Mouse (Mus musculus): ENCODE data around the gene Gm45062. TPM values are rescaled to one million over a fixed set of nuclear protein-coding genes. Genes with fewer than 3 reads are reported as not detected.

Gene Gm45062
- polyA plus RNA-seq, 1 experiment = 15.5 TPM

- no peak for TF ChIP-seq POLR2A (IDR thresholded peaks at IDR 0.05; ENCODE audit: borderline replicate concordance, extremely low read depth, insufficient read depth, insufficient read length, poor library complexity, severe bottlenecking)
- TF ChIP-seq CTCF (IDR thresholded peaks at IDR 0.05; ENCODE audit: borderline replicate concordance, extremely low read depth, insufficient read depth, insufficient read length) = no peak
- DNase-seq (ENCODE audit: low read depth) = no peak
Observed at GRCm38 (mm10) chr6:8591665-8592064, 332.4 kb downstream of the Gm45062 start.

- no peak for DNase-seq (ENCODE audit: low read depth)
- TF ChIP-seq POLR2A (IDR thresholded peaks at IDR 0.05; ENCODE audit: borderline replicate concordance, extremely low read depth, insufficient read depth, insufficient read length, poor library complexity, severe bottlenecking) (no peak), CTCF (IDR thresholded peaks at IDR 0.05; ENCODE audit: borderline replicate concordance, extremely low read depth, insufficient read depth, insufficient read length) (no peak)
Observed at GRCm38 (mm10) chr6:8617369-8617768, 358.1 kb downstream of the Gm45062 start.

- no peak for DNase-seq (ENCODE audit: low read depth)
- TF ChIP-seq CTCF (IDR thresholded peaks at IDR 0.05; ENCODE audit: borderline replicate concordance, extremely low read depth, insufficient read depth, insufficient read length) (no peak), POLR2A (IDR thresholded peaks at IDR 0.05; ENCODE audit: borderline replicate concordance, extremely low read depth, insufficient read depth, insufficient read length, poor library complexity, severe bottlenecking) (no peak)
Observed at GRCm38 (mm10) chr6:8619582-8620350, 360.5 kb downstream of the Gm45062 start.

GRCm38 (mm10) chr6:8623045-8623444 lies 363.8 kb downstream of the Gm45062 start:
- no peak for DNase-seq (ENCODE audit: low read depth)
- TF ChIP-seq POLR2A (IDR thresholded peaks at IDR 0.05; ENCODE audit: borderline replicate concordance, extremely low read depth, insufficient read depth, insufficient read length, poor library complexity, severe bottlenecking) (no peak), CTCF (IDR thresholded peaks at IDR 0.05; ENCODE audit: borderline replicate concordance, extremely low read depth, insufficient read depth, insufficient read length) (no peak)

GRCm38 (mm10) chr6:8628226-8628625 lies 369.0 kb downstream of the Gm45062 start:
- DNase-seq (ENCODE audit: low read depth) = no peak
- no peak for TF ChIP-seq CTCF (IDR thresholded peaks at IDR 0.05; ENCODE audit: borderline replicate concordance, extremely low read depth, insufficient read depth, insufficient read length)
- TF ChIP-seq POLR2A (IDR thresholded peaks at IDR 0.05; ENCODE audit: borderline replicate concordance, extremely low read depth, insufficient read depth, insufficient read length, poor library complexity, severe bottlenecking) = no peak

GRCm38 (mm10) chr6:8628715-8629267 lies 369.5 kb downstream of the Gm45062 start:
- no peak for DNase-seq (ENCODE audit: low read depth)
- TF ChIP-seq POLR2A (IDR thresholded peaks at IDR 0.05; ENCODE audit: borderline replicate concordance, extremely low read depth, insufficient read depth, insufficient read length, poor library complexity, severe bottlenecking) = no peak
- TF ChIP-seq CTCF (IDR thresholded peaks at IDR 0.05; ENCODE audit: borderline replicate concordance, extremely low read depth, insufficient read depth, insufficient read length) = no peak

- TF ChIP-seq CTCF (IDR thresholded peaks at IDR 0.05; ENCODE audit: borderline replicate concordance, extremely low read depth, insufficient read depth, insufficient read length) (no peak), POLR2A (IDR thresholded peaks at IDR 0.05; ENCODE audit: borderline replicate concordance, extremely low read depth, insufficient read depth, insufficient read length, poor library complexity, severe bottlenecking) (no peak)
- no peak for DNase-seq (ENCODE audit: low read depth)
Observed at GRCm38 (mm10) chr6:8630531-8630930, 371.3 kb downstream of the Gm45062 start.

- no peak for TF ChIP-seq CTCF (IDR thresholded peaks at IDR 0.05; ENCODE audit: borderline replicate concordance, extremely low read depth, insufficient read depth, insufficient read length)
- no peak for DNase-seq (ENCODE audit: low read depth)
Observed at GRCm38 (mm10) chr6:8631362-8631761, 372.1 kb downstream of the Gm45062 start.

GRCm38 (mm10) chr6:8631986-8632632 lies 372.9 kb downstream of the Gm45062 start:
- TF ChIP-seq POLR2A (IDR thresholded peaks at IDR 0.05; ENCODE audit: borderline replicate concordance, extremely low read depth, insufficient read depth, insufficient read length, poor library complexity, severe bottlenecking) (no peak), CTCF (IDR thresholded peaks at IDR 0.05; ENCODE audit: borderline replicate concordance, extremely low read depth, insufficient read depth, insufficient read length) (no peak)
- DNase-seq (ENCODE audit: low read depth) = no peak

- no peak for TF ChIP-seq CTCF (IDR thresholded peaks at IDR 0.05; ENCODE audit: borderline replicate concordance, extremely low read depth, insufficient read depth, insufficient read length)
- TF ChIP-seq POLR2A (IDR thresholded peaks at IDR 0.05; ENCODE audit: borderline replicate concordance, extremely low read depth, insufficient read depth, insufficient read length, poor library complexity, severe bottlenecking) = no peak
- DNase-seq (ENCODE audit: low read depth) = no peak
Observed at GRCm38 (mm10) chr6:8632701-8633100, 373.5 kb downstream of the Gm45062 start.

- no peak for DNase-seq (ENCODE audit: low read depth)
- TF ChIP-seq CTCF (IDR thresholded peaks at IDR 0.05; ENCODE audit: borderline replicate concordance, extremely low read depth, insufficient read depth, insufficient read length) (no peak), POLR2A (IDR thresholded peaks at IDR 0.05; ENCODE audit: borderline replicate concordance, extremely low read depth, insufficient read depth, insufficient read length, poor library complexity, severe bottlenecking) (no peak)
Observed at GRCm38 (mm10) chr6:8638122-8638521, 378.9 kb downstream of the Gm45062 start.

Data from brain, embryonic 14.5 days (tissue).